Mouse (Mus musculus): ENCODE measurements around the gene Acbd3.

- TF ChIP-seq CTCF (IDR thresholded peaks at IDR 0.05; ENCODE audit: low read depth, low read length) (no peak), POLR2A (IDR thresholded peaks at IDR 0.05; ENCODE audit: insufficient read depth, low read length) (no peak), EP300 (IDR thresholded peaks at IDR 0.05; ENCODE audit: insufficient read depth, low read depth, low read length) (no peak)
Measured at GRCm38 (mm10) chr1:180747827-180748226, 22.0 kb downstream of the Acbd3 start.

All from ES-Bruce4 (cell line).